Mouse (Mus musculus): ENCODE measurements around the gene Adamts12.
A peak's percentile ranks its signal among the peaks of the same experiment; 100 is the strongest.

GRCm38 (mm10) chr15:11320481-11320880 lies 255.9 kb downstream of the Adamts12 start:
- TF ChIP-seq CTCF (IDR thresholded peaks at IDR 0.05; ENCODE audit: borderline replicate concordance, insufficient read depth, low read depth, low read length), result peak; percentile 59
- no peak for TF ChIP-seq POLR2A (IDR thresholded peaks at IDR 0.05; ENCODE audit: borderline replicate concordance, insufficient read depth, low read length)

Data from cerebellum, adult 2 months (tissue).